Mouse (Mus musculus): Measurements from ENCODE around the gene Galr2.

- no peak for TF ChIP-seq CTCF (IDR thresholded peaks at IDR 0.05; ENCODE audit: borderline replicate concordance, control insufficient read depth, extremely low read depth, insufficient read depth, low read length, poor library complexity)
- no peak for TF ChIP-seq POLR2A (IDR thresholded peaks at IDR 0.05; ENCODE audit: control insufficient read depth, extremely low read depth, insufficient read depth, low read length, poor library complexity)
Observed at GRCm38 (mm10) chr11:116232427-116232826, 48.3 kb upstream of the Galr2 start.

Measured in thymus, adult 2 months (tissue).